Mouse (Mus musculus) kidney, adult 8-10 months (tissue): ENCODE measurements at regions not wholly inside any gene's neighbourhood (a gene's known extent, or its start where the extent isn't known, plus 50 kb on each side); places are given as distances from the start of the nearest gene placed in this dataset.

Experiments used
- DNase-seq, 2 experiments: peaks; one replicate each; pipeline ENCODE4 v3.0.0; 2022

GRCm38 (mm10) chr17:14492936-14493335, 201.1 kb downstream of the Thbs2 start:
- no peak for DNase-seq

GRCm38 (mm10) chr17:14481746-14482145, 202.4 kb downstream of the Smoc2 start:
- DNase-seq = no peak

- DNase-seq = no peak
Measured at GRCm38 (mm10) chr17:14478938-14479505, 199.7 kb downstream of the Smoc2 start.

DNA sequence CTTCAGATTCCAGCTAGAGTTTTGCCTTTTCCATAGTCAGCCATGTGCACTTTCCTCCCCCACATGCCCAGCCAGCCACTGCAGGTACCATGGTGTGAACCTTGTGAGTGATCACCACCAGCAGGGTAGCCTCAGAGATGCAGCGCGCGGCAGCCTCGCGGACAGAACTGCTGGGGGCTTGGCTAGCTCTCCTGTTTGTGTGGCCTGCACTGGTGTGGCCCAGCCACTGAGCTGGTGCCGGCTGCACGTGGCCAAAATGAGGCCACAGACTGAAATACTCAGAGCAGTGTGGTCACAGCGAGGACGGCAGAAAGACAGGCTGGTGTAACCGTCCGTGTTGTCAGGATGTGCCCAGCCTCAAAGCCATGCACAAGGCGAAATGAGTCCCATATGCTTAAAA, 197.4 kb downstream of the Smoc2 start:
- no peak for DNase-seq

DNA sequence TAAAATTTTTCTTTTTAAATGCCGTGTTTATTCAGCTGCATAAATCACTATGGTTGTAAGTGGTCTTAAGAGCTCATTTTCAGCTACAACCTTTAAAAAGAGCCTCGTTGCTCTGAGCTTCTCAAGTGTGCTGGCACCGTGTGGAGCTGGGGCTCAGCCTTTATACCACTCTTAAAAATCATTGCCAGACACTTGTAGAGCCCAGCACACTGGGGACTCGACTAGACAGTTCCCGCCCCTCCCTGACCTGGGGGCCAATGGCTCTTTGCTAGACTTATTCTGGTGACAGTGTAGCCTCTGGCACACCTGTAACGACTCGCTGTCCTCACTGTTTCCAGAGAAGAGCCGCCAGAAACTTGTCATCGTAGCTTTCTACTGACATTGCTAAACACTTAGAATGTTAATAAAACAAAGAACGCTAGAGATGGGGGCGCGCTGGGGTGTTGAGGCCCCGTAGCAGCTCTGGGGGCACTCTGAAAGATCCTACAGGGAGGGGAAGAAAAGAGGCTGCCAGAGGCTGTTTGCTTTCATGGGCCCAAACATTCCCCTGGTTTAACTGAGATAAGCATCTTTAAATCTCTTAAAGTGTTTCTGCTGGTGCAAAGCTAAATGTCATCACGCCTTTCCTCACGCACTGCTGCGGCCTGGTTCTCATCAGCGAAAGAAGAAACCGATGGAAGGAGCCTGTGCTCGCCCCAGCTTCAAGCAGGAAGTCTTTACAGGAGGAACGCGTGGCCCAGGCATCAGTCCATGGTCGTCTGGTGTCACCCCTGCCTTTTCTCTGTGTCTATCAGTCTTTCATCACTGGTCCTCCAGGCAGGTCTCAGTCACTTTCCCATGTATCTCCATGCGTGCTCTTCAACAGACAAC, 196.7 kb downstream of the Smoc2 start:
- DNase-seq = no peak

DNA sequence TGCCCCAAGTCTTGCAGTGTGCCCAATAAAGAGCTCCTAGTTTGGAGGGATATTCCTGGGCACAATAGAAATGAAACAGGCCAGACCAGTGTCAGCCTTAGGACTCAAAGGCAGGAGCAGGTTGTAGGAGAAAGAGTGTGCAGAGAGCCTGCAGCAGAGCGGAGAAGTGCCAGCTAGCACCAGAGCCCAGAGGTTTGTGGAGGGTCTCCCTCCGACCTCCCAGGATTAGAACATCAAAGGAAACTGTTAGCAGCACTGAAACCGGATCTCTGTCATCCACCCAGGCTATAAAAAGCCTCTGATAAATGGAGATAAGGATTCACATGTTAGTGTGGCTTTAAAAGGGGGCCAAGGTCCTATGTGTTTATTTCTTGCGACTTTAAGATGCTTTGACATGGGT, 196.0 kb downstream of the Smoc2 start:
- DNase-seq = no peak

- DNase-seq = no peak
Measured at GRCm38 (mm10) chr17:14468754-14469488, 189.6 kb downstream of the Smoc2 start.

- no peak for DNase-seq
Measured at GRCm38 (mm10) chr17:14455251-14455743, 176.0 kb downstream of the Smoc2 start.
